Mouse (Mus musculus) spleen, postnatal 36 days (tissue): ENCODE data around the gene Adamtsl5.

Experiments
- DNase-seq, 2 experiments: peaks; one replicate each; pipeline ENCODE4 v3.0.0; 2022; ENCODE audit warnings: low spot score in 2 of 2, mixed read lengths in 1 of 2

Adamtsl5 gene

GRCm38 (mm10) chr10:80321014-80321669 is 27.1 kb downstream of the Adamtsl5 start:
- DNase-seq, result no peak

- peak; percentile 90 to 93 for DNase-seq
Measured at GRCm38 (mm10) chr10:80320340-80320760, 27.9 kb downstream of the Adamtsl5 start, which contains the start of gene 2310011J03Rik. Gene 2310011J03Rik, minus strand, starts transcription at chr10:80320537.

DNA sequence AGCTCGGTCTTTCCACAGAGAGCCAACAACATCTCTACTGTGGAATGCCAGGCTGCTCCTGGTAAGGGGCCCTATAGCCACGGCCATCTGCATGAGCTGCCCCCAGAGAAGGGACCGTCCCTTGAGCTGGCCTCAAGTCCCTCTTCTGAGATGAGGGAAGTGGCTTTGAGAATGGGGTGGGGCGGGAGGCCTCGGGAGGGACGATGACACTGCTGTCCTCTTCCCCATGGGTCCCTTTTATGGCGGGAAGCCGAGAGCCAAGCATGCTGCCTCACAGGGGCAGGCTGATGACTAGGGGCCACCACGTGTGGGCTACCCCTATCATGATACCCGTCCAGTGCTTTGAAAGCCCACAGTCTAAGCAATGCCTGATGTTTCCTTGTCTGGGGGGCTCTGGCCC is 31.2 kb downstream of the Adamtsl5 start:
- no peak for DNase-seq

DNA sequence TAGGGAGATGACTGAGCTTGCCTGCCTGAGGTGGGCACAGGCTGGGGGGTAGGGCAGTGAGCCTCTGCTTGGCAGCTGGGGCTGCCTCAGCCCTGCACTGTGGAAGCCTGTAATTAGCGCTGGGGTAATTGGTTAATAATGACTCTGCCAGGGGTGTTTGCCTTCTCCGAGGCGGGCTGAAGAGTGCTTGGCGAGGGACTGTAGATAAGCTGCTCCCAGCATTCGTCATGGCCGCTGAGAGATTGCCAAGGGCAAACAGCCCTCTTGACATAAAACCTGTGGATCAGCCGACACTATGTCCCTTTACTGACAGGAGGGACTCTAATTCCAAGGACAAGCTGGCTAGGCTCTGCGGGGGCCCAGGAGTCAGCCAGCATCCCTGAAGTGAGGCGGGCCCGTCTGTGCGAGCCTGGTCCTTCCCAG is 31.8 kb downstream of the Adamtsl5 start:
- DNase-seq, result no peak

GRCm38 (mm10) chr10:80315315-80315714 is 32.9 kb downstream of the Adamtsl5 start:
- DNase-seq, result no peak

DNA sequence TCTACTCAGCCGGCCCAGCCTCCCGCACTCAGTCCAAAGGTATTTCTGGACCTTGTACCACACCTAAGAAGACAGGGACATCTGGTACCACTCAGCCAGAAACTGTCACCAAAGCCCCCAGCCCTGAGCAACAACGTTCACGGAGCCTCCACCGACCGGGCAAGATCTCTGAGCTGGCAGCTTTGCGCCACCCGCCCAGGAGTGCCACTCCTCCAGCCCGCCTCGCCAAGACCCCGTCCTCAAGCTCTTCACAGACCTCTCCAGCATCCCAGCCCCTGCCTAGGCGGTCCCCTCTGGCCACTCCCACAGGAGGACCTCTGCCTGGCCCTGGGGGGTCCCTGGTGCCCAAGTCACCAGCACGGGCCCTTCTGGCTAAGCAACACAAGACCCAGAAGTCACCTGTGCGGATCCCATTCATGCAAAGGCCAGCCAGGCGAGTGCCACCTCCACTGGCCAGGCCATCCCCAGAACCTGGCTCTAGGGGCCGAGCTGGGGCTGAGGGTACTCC is 33.7 kb downstream of the Adamtsl5 start:
- no peak for DNase-seq

DNA sequence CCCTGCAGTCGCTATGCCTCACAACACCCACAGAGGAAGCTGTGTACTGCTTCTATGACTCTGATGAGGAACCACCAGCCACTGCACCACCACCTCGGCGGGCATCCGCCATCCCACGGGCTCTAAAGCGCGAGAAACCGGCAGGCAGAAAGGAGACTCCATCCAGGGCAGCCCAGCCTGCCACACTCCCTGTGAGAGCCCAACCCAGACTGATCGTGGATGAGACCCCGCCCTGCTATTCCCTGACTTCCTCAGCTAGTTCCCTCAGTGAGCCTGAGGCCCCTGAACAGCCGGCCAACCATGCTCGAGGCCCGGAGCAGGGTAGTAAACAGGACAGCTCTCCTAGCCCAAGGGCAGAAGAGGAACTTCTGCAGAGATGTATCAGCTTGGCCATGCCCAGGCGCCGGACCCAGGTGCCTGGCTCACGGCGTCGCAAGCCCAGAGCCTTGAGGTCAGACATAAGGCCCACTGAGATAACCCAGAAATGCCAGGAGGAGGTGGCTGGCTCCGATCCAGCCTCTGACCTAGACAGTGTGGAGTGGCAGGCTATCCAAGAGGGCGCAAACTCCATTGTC is 34.5 kb downstream of the Adamtsl5 start:
- peak; percentile 70 to 71 for DNase-seq

- DNase-seq, result no peak
Measured at GRCm38 (mm10) chr10:80312586-80313504, 35.4 kb downstream of the Adamtsl5 start.

GRCm38 (mm10) chr10:80311560-80311959 is 36.7 kb downstream of the Adamtsl5 start:
- DNase-seq, result no peak

DNA sequence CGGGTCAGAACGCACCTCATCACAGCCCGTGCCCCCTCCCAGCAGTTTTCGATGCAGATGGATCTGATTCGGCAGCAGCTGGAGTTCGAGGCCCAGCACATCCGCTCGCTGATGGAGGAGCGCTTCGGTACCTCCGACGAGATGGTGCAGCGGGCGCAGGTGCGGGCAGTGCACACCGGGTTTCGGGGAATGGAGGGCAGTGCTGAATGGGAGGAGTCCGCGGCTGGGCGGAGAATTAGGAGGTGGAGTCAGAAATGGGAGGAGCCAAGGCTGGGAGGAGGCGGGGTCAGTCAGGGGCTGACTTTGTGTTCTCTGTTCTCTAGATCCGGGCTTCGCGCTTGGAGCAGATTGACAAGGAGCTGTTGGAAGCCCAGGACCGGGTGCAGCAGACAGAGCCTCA is 43.4 kb downstream of the Adamtsl5 start:
- peak; percentile 56 to 60 for DNase-seq

DNA sequence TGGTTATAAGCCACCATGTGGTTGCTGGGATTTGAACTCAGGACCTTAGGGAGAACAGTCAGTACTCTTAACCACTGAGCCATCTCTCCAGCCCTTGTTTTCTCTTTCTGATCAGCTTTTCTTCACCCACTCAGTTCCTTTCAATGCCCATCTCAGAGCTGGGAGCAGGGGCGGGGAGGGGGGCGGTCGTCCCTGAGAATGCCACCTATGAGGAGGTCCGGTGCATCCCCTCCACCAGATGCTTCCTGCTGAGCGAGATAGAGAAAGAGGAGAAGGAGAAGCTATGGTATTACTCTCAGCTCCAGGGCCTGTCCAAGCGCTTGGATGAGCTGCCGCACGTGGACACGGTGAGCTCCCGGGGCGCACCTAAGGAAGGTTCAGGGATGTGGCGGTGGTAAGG is 43.8 kb downstream of the Adamtsl5 start:
- DNase-seq, result no peak

GRCm38 (mm10) chr10:80302471-80302881 is 45.7 kb downstream of the Adamtsl5 start:
- no peak for DNase-seq

GRCm38 (mm10) chr10:80302082-80302355 is 46.2 kb downstream of the Adamtsl5 start:
- DNase-seq, result no peak

- DNase-seq, result no peak
Measured at GRCm38 (mm10) chr10:80301256-80302081, 46.7 kb downstream of the Adamtsl5 start.

- DNase-seq, result no peak
Measured at GRCm38 (mm10) chr10:80300672-80301181, 47.5 kb downstream of the Adamtsl5 start.

- DNase-seq, result no peak
Measured at GRCm38 (mm10) chr10:80299824-80300223, 48.4 kb downstream of the Adamtsl5 start.

DNA sequence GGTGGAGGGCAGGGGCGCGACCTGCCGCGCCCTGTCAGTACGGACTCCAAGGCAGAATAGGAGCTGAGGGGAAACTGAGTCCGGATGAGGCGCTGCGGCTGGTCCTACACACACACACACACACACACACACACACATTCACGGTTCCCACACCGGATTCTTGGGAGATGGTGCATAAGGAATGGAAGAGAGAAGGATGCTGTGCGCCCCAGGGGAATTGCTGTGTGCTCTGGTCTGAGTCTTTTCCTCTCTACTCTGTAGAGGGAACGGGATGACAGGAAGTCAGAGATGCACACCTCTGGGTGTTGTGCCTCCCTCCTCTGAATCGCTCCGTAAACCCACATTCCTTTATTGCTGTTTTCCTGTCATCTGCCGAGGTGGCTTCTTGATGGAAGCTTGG is 48.9 kb downstream of the Adamtsl5 start:
- DNase-seq, result no peak

GRCm38 (mm10) chr10:80298571-80299281 is 49.5 kb downstream of the Adamtsl5 start:
- no peak for DNase-seq

DNA sequence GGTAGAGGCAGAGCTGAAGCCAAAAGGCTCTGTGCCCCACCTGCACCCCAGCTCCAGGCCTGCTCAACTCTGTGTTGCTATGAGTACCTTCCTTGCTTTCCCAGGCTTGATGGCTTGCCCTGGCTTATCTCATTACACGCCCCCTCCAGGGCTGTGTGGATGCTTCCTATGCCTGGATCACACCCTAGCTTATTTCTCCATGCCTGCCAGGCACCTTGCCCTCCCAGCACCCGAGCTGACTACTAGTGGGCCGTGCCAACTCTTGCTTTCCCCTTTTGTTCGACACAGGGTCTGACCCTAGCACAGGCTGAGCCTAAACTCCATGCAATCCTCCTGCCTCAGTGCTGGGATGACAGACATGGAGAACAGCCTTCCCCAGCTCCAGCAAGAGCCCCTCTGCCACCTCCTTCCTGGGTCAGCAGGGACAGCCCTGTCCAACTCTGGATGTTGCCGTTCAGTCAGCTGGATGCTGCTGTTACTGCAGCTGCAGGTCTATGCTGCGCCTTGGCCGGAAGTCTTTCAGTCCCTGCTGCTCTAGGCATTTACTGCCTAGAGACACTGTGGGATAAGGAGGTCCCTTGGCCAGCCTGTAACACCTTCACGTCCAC is 50.6 kb downstream of the Adamtsl5 start:
- DNase-seq, result no peak

- DNase-seq, result no peak
Measured at GRCm38 (mm10) chr10:80296824-80297223, 51.4 kb downstream of the Adamtsl5 start.
